Mouse (Mus musculus) heart, postnatal 0 days (tissue): ENCODE measurements around the gene Prkacb. TPM values are rescaled to one million over a fixed set of nuclear protein-coding genes. Genes with fewer than 3 reads are reported as not detected.

Source experiments
- ATAC-seq: fragments of 200-750 bp; cut with Nextera tagmentation; 2 replicates; pipeline ENCODE4 v1.8.0; 2017; ENCODE audit warnings: low read depth, moderate number of reproducible peaks, moderate library complexity; ENCODE audit not compliant: insufficient read depth
- DNase-seq: peaks from one replicate; pipeline ENCODE4 v3.0.0-alpha.2; 2016; ENCODE audit warnings: low spot score
- H3K27ac ChIP-seq: fragments of 300-500 bp; sonication (generic); 2 replicates; pipeline ENCODE4 v1.5.1; 2014; ENCODE audit warnings: low read depth, mild to moderate bottlenecking
- H3K27me3 ChIP-seq: fragments of 300-500 bp; sonication (generic); 2 replicates; pipeline ENCODE4 v1.6.1; 2014; ENCODE audit warnings: low read length, mixed read lengths; ENCODE audit not compliant: control insufficient read depth, insufficient read depth
- H3K36me3 ChIP-seq: fragments of 300-500 bp; sonication (generic); replicated peaks from 2 replicates; pipeline ENCODE4 v1.6.1; 2014; ENCODE audit warnings: low read length, mixed read lengths; ENCODE audit not compliant: control insufficient read depth, insufficient read depth
- H3K4me1 ChIP-seq: fragments of 300-500 bp; sonication (generic); 2 replicates; pipeline ENCODE4 v1.6.1; 2014; ENCODE audit warnings: antibody characterized with exemption; ENCODE audit not compliant: control insufficient read depth, insufficient read depth
- H3K4me2 ChIP-seq: fragments of 300-500 bp; sonication (generic); 2 replicates; pipeline ENCODE4 v1.6.1; 2014; ENCODE audit warnings: low read depth, mild to moderate bottlenecking, low read length, moderate library complexity
- H3K4me3 ChIP-seq: fragments of 300-500 bp; sonication (generic); 2 replicates; pipeline ENCODE4 v1.5.1; 2014; ENCODE audit warnings: low read depth, low read length
- H3K9ac ChIP-seq: fragments of 300-500 bp; sonication (generic); replicated peaks from 2 replicates; pipeline ENCODE4 v1.6.1; 2014; ENCODE audit warnings: low read depth, low read length, mixed read lengths
- H3K9me3 ChIP-seq: fragments of 300-500 bp; sonication (generic); replicated peaks from 2 replicates; pipeline ENCODE4 v1.6.1; 2016; ENCODE audit warnings: low read length; ENCODE audit not compliant: control insufficient read depth
- CTCF ChIP-seq: IDR thresholded peaks from 2 replicates; pipeline ENCODE4 v1.5.1; 2016; ENCODE audit warnings: antibody characterized with exemption, control low read depth, low read depth
- EP300 ChIP-seq: IDR thresholded peaks from 2 replicates; pipeline ENCODE4 v1.6.1; 2016; ENCODE audit warnings: antibody characterized with exemption, low read depth
- WGBS: fragments of 180-500 bp; shearing (Covaris S2); extraction: QIAGEN DNeasy Blood & Tissue Kit; methylation state at CpG from one replicate; pipeline ENCODE4 v1.1.7; 2014; 5-methylcytosine and 5-hydroxymethylcytosine counted together
- polyA plus RNA-seq: library from polyadenylated mRNA; unstranded; fragments of >200 nt; fragmentation: Nextera tagmentation; extraction: Ambion mirVana; gene quantifications from 2 replicates; pipeline ENCODE4 v1.2.1, GENCODE M21; 2015
- total RNA-seq: library from RNA; depleted of rRNA; stranded (reverse); fragments of >200 nt; gene quantifications from 2 replicates; pipeline ENCODE4 v1.2.3, GENCODE M21; 2014; ENCODE audit warnings: low replicate concordance

The Prkacb gene
- total and polyA plus RNA-seq, 2 experiments from 2014 or later = 41.7 to 58.6 TPM

DNA sequence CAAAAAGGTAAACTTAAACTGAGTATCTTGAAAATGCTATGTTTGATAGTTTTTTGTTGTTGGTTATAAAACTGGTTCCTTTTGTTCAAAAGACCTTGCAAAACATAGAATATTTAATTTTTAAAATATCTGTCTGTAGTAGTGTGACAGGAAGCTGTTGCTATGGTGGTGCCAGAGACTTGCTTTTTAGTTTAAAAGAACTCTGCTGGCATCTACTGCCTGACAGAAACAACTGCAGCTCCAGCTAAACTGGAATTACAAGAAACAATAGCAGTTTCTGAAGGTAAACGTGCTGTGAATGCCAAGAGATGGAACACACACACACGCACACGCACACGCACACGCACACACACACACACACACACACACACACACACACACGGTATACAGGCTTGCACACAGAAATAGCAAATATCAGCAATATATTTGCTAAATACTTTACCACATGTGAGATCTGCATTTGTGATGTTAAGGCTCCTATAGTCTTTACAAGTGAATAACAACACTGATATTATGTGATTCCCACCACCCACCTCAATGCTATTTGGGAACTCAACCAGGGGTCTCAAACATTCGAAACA, 29.1 kb downstream of the Prkacb start:
- no peaks in the 10 kb centered on the region for H3K36me3 ChIP-seq
- no peaks in the 10 kb centered on the region for H3K27me3 ChIP-seq
- H3K9ac ChIP-seq = no peak overlapping the region
- H3K4me2 ChIP-seq = no peak overlapping the region
- DNase-seq (peak; percentile 61), ATAC-seq (no peak)
- peaks cover 13% of the 10 kb centered on the region for H3K4me1 ChIP-seq
- no peaks in the 10 kb centered on the region for H3K9me3 ChIP-seq
- WGBS = 78% methylated on average over 7 of the region's 7 CpGs
- TF ChIP-seq CTCF (peak; percentile 60), EP300 (no peak)
- no peak overlapping the region for H3K4me3 ChIP-seq
- no peak overlapping the region for H3K27ac ChIP-seq

- Histone ChIP-seq H3K9ac (no peak overlapping the region), H3K4me3 (no peak overlapping the region), H3K9me3 (no peaks in the 10 kb centered on the region), H3K4me2 (no peak overlapping the region), H3K27me3 (no peaks in the 10 kb centered on the region), H3K36me3 (no peaks in the 10 kb centered on the region), H3K4me1 (peaks cover 23% of the 10 kb centered on the region), H3K27ac (no peak overlapping the region)
- WGBS = 28% methylated on average over 6 of the region's 6 CpGs
- DNase-seq = peak; percentile 27
- TF ChIP-seq EP300 (no peak), CTCF (peak; percentile 32)
- ATAC-seq = peak; percentile 70
Measured at GRCm38 (mm10) chr3:146782548-146782947, 30.2 kb downstream of the Prkacb start.

GRCm38 (mm10) chr3:146781131-146781530, 31.7 kb downstream of the Prkacb start:
- DNase-seq (peak; percentile 36), ATAC-seq (peak; percentile 58)
- Histone ChIP-seq H3K4me2 (peak overlapping the region; percentile 54), H3K36me3 (no peaks in the 10 kb centered on the region), H3K27ac (peak overlapping the region; percentile 65), H3K4me3 (peak overlapping the region; percentile 25), H3K9ac (no peak overlapping the region; the same call in 1 of the 2 replicates), H3K27me3 (no peaks in the 10 kb centered on the region), H3K4me1 (peaks cover 23% of the 10 kb centered on the region), H3K9me3 (no peaks in the 10 kb centered on the region)
- 8% methylated on average over 11 of the region's 11 CpGs for WGBS
- TF ChIP-seq CTCF (no peak), EP300 (no peak)

DNA sequence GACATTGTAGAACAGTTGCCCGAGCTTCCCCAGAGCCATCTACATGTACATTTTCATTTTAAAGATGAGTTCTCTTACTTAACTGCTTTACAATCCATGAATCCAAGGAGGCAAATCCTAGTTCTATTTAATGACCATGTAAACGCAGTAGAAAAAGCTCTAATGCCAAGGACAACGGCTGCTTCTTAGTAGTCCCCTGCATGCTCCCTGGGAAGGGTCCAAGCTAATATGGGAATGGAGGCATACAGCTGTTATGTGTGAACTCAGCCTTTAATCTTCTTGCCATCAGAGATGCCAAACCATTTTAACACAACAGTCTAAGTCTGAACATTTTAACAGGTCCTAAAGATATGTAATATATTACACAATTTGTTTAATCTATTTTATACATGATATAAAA, 32.5 kb downstream of the Prkacb start:
- H3K27ac ChIP-seq = no peak overlapping the region
- peaks cover 23% of the 10 kb centered on the region for H3K4me1 ChIP-seq
- no peak for TF ChIP-seq EP300
- TF ChIP-seq CTCF = no peak
- WGBS = 73% methylated on average over 3 of the region's 3 CpGs
- no peak for ATAC-seq
- no peak overlapping the region for H3K4me3 ChIP-seq
- no peak overlapping the region for H3K9ac ChIP-seq
- no peaks in the 10 kb centered on the region for H3K36me3 ChIP-seq
- H3K27me3 ChIP-seq = no peaks in the 10 kb centered on the region
- H3K9me3 ChIP-seq = no peaks in the 10 kb centered on the region
- no peak overlapping the region for H3K4me2 ChIP-seq
- no peak for DNase-seq

DNA sequence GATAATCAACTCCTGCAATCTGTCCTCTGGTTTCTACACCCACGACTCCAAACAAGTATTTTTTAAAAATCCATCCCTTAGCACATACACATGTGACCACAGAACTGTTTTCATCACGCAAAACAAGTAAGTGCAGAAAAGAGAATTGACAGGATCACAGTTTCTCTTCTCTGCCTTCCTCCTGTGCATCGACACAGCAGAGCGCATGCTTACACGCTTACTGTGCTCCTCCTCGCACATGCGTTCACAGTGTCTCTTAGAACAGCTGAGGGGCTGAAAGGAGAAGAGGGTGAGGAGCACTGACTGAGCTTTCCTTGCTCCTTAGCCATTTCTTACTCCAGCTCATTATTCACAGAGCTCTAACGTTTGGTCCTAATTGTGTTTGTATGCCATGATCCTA, 33.9 kb downstream of the Prkacb start:
- WGBS = 66% methylated on average over 8 of the region's 8 CpGs
- DNase-seq (no peak), ATAC-seq (no peak)
- Histone ChIP-seq H3K27me3 (no peaks in the 10 kb centered on the region), H3K4me3 (no peak overlapping the region), H3K9me3 (no peaks in the 10 kb centered on the region), H3K4me1 (peaks cover 23% of the 10 kb centered on the region), H3K4me2 (0 out of 2 replicates have a peak overlapping the region, but pooled peaks have one; percentile 1), H3K36me3 (no peaks in the 10 kb centered on the region), H3K9ac (no peak overlapping the region), H3K27ac (no peak overlapping the region; the same call in 1 of the 2 replicates)
- no peak for TF ChIP-seq EP300
- TF ChIP-seq CTCF = no peak

DNA sequence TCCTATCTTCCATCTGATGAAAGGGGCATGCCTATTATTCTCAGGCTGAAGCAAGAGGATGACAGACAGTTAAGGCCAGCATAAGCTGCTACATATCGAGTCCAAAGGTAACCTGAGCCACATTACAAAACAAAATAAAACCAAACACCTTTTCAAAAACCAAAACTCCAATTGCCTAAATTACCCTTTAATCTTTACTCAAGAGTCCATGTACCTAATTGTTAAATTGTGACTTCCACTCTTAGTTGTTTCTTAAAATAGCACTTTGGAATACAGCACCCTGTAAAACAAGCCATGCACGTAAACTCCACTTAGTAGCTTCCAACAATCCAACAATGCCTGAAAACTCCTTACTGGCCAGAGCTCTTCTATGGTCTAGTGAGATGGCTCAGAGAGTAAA, 34.3 kb downstream of the Prkacb start:
- TF ChIP-seq EP300 (no peak), CTCF (no peak)
- H3K4me3 ChIP-seq = no peak overlapping the region
- no peak overlapping the region; the same call in 1 of the 2 replicates for H3K27ac ChIP-seq
- 0 out of 2 replicates have a peak overlapping the region, but pooled peaks have one; percentile 1 for H3K4me2 ChIP-seq
- ATAC-seq (no peak), DNase-seq (no peak)
- no peaks in the 10 kb centered on the region for H3K27me3 ChIP-seq
- H3K9me3 ChIP-seq = no peaks in the 10 kb centered on the region
- H3K36me3 ChIP-seq = 0 out of 2 replicates have a peak, but pooled peaks cover 2% of the 10 kb centered on the region
- H3K4me1 ChIP-seq = peaks cover 23% of the 10 kb centered on the region
- H3K9ac ChIP-seq = no peak overlapping the region
- WGBS = 58% methylated on average over 2 of the region's 2 CpGs
